Mouse (Mus musculus): ENCODE results near the gene Spx.

Spx gene

GRCm38 (mm10) chr6:142412906-142413491 lies at the start of gene Spx:
Spx (plus strand) TSS chr6:142413441.
- no peak for DNase-seq (ENCODE audit: extremely low read depth, insufficient read length, low spot score)

GRCm38 (mm10) chr6:142365742-142366472 lies 47.3 kb upstream of the Spx start:
- DNase-seq (ENCODE audit: extremely low read depth, insufficient read length, low spot score), result peak; percentile 48

GRCm38 (mm10) chr6:142366473-142367018 lies 46.7 kb upstream of the Spx start:
- DNase-seq (ENCODE audit: extremely low read depth, insufficient read length, low spot score), result no peak

GRCm38 (mm10) chr6:142367565-142367964 lies 45.7 kb upstream of the Spx start:
- DNase-seq (ENCODE audit: extremely low read depth, insufficient read length, low spot score), result no peak

GRCm38 (mm10) chr6:142369568-142369967 lies 43.7 kb upstream of the Spx start:
- DNase-seq (ENCODE audit: extremely low read depth, insufficient read length, low spot score), result no peak

- DNase-seq (ENCODE audit: extremely low read depth, insufficient read length, low spot score), result no peak
Observed at GRCm38 (mm10) chr6:142377081-142377480, 36.2 kb upstream of the Spx start.

- DNase-seq (ENCODE audit: extremely low read depth, insufficient read length, low spot score), result no peak
Observed at GRCm38 (mm10) chr6:142378576-142379330, 34.5 kb upstream of the Spx start.

- no peak for DNase-seq (ENCODE audit: extremely low read depth, insufficient read length, low spot score)
Observed at GRCm38 (mm10) chr6:142379961-142380360, 33.3 kb upstream of the Spx start.

GRCm38 (mm10) chr6:142381615-142382014 lies 31.6 kb upstream of the Spx start:
- DNase-seq (ENCODE audit: extremely low read depth, insufficient read length, low spot score), result no peak

GRCm38 (mm10) chr6:142384521-142384920 lies 28.7 kb upstream of the Spx start:
- no peak for DNase-seq (ENCODE audit: extremely low read depth, insufficient read length, low spot score)

- DNase-seq (ENCODE audit: extremely low read depth, insufficient read length, low spot score), result no peak
Observed at GRCm38 (mm10) chr6:142386285-142387010, 26.8 kb upstream of the Spx start.

GRCm38 (mm10) chr6:142387011-142387754 lies 26.1 kb upstream of the Spx start, which contains the start of the genes Recql and Golt1b:
Recql (minus strand) TSS chr6:142387087.
Golt1b (plus strand) TSS chr6:142387221.
- DNase-seq (ENCODE audit: extremely low read depth, insufficient read length, low spot score), result peak; percentile 99

GRCm38 (mm10) chr6:142387755-142388271 lies 25.4 kb upstream of the Spx start:
- DNase-seq (ENCODE audit: extremely low read depth, insufficient read length, low spot score), result no peak

GRCm38 (mm10) chr6:142389101-142389500 lies 24.1 kb upstream of the Spx start:
- DNase-seq (ENCODE audit: extremely low read depth, insufficient read length, low spot score), result peak; percentile 19

- no peak for DNase-seq (ENCODE audit: extremely low read depth, insufficient read length, low spot score)
Observed at GRCm38 (mm10) chr6:142392312-142392711, 20.9 kb upstream of the Spx start.

GRCm38 (mm10) chr6:142394669-142395068 lies 18.6 kb upstream of the Spx start:
- no peak for DNase-seq (ENCODE audit: extremely low read depth, insufficient read length, low spot score)

- DNase-seq (ENCODE audit: extremely low read depth, insufficient read length, low spot score), result no peak
Observed at GRCm38 (mm10) chr6:142395756-142396155, 17.5 kb upstream of the Spx start.

- no peak for DNase-seq (ENCODE audit: extremely low read depth, insufficient read length, low spot score)
Observed at GRCm38 (mm10) chr6:142411140-142411539, 2.1 kb upstream of the Spx start.

- no peak for DNase-seq (ENCODE audit: extremely low read depth, insufficient read length, low spot score)
Observed at GRCm38 (mm10) chr6:142413845-142414244, 604 bp downstream of the Spx start.

GRCm38 (mm10) chr6:142414597-142414996 lies 1.4 kb downstream of the Spx start:
- no peak for DNase-seq (ENCODE audit: extremely low read depth, insufficient read length, low spot score)

All from 3134 (cell line).